Mouse (Mus musculus): ENCODE data around the gene Slc30a6.

Slc30a6 gene

DNA sequence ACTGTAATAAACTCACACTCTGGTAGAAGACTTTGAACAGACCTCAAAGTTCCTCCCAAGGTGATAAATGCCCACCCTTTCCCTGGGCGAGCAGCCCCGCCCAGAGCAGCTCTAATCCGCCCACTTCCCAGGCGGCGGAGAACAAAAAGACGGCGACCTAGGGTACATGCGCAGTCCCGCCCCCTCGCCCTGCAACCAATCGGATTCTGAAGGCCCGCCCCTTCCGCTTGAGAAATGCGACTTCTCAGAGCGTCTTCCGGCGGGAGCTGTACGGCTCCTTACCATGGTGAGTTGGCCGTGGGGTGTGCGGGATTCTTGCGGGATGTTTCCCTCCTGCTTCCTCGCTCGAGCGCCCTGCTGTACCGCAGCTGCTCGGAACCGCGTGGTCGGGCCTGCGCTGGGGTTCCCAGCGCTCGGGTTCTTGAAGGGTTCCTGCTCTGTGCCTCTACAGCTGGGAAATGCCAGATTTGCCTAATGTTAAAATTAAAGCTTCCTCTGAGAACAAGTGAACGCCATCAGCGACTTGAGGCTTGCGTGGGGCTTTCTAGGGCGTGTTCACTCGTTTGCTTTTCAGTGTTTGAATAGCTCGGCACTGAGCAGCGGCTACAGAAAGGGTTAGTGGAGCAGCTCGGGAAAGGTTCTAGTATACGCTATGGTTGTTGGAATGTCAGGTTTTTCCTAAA is at the start of gene Slc30a6:
Gene Slc30a6, plus strand, starts transcription at position 226 of the 683 bp plus-strand sequence.
- DNase-seq (ENCODE audit: low read depth, low spot score), result peak; percentile 94

DNA sequence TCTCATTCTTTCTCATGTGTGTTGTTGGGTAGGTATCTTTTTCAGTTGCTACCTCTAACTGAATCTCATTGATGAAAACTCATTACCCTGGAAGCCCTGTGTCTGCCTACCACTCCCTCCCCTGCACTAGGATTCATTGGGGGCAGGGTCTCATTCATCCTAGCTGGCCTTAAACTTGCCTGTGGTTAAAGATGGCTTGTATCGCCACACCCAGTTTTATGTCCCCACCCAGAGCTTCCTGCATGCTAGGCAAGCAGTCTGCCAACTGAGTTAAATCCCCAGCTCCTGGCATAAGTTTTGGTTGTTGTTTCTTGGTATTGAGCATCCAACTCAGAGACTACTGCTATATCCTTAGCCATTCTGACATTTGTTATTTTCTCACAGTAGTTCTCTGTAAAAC is 31.8 kb upstream of the Slc30a6 start:
- DNase-seq (ENCODE audit: low read depth, low spot score), result no peak

DNA sequence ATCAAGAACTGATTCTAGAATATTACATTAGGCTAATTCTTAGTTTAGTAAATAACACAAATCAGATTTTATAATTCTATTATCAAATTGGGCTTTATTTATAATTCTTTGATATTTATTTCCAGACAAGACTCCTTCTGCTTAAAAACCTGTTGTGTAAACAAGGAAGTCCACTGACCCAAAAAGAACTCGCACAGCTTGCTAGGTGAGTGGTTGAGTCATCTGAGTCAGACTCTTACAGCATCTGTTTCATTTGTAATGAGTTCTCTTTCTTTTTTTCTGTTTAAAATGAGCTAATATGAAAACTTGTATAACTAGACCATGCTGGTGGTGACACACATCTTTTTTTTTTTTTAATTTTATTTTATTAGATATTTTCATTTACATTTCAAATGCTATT is 18.5 kb upstream of the Slc30a6 start:
- DNase-seq (ENCODE audit: low read depth, low spot score), result no peak

DNA sequence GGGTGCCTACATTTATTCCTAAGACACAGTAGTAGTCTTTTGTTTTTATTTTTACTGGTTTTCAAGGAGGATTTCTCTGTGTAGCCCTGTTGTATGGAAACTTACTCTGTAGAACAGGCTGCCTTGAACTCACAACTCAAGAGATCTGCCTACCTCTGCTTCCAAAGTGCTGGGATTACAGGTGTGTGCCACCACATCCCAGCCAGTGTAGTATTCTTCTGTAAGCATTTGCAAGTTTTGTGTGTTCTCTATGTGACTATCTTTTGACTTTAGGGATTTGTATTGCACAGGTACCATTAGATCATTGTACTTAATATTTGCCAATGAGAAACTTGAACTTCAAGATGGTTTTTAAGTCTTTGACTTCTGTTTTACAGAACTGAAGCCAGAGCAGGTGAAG is 8.8 kb upstream of the Slc30a6 start:
- DNase-seq (ENCODE audit: low read depth, low spot score), result no peak

DNA sequence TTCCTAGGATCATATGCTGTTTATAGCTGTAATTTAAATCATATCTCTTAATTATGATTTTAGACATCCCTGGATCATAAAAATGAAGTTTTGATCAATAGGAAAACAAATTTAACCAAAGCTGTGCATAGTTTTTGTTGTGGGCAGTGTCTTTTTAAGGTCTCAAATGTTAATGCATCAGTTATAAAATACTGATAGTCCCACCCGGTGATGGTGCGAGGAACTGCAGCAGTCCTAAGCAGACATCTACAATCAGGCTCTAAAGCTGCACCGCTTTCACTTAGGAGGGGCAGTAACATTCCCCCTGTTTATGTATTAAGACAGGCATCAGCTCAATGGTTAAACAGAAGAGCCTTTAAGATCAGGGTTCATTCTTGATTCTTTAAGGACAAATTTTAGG is 5.6 kb upstream of the Slc30a6 start:
- no peak for DNase-seq (ENCODE audit: low read depth, low spot score)

DNA sequence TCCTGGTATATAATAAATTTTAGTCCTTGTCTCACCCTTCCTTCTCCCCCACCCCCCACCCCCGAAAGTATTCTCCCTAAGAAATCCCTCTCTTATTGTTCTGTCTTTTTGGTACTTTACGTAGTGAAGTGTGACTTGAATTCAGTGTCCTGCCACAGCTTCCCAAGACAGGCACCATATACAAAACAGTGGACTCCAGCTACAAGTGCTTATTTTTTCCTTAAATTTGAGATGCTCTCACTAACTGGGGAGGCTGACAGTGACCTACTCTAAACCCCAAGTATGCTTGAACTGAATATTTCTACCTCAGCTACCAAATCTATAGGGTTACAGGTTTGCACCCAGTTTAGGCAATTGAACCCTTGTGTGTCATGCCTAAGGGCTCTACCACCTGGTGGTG is 1.0 kb upstream of the Slc30a6 start:
- DNase-seq (ENCODE audit: low read depth, low spot score), result no peak

DNA sequence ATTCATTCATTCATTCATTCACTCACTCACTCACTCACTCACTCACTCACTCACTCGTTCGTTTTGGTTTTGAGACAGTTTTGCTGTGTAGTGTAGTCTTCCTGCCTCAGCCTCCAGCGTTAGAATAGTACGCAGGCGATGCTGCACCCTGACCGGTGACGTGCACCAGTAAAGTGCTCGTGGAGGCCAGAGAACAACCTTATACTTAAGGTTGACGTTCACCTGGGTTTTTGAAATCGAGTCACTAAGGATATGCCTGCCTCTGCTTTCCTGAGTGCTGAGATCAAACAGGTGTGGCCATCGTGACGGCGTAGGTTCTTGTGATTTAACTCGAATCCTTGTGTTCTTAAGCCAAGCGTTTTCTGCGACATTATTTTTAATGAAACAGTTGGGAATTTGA is 553 bp upstream of the Slc30a6 start:
- DNase-seq (ENCODE audit: low read depth, low spot score), result no peak

DNA sequence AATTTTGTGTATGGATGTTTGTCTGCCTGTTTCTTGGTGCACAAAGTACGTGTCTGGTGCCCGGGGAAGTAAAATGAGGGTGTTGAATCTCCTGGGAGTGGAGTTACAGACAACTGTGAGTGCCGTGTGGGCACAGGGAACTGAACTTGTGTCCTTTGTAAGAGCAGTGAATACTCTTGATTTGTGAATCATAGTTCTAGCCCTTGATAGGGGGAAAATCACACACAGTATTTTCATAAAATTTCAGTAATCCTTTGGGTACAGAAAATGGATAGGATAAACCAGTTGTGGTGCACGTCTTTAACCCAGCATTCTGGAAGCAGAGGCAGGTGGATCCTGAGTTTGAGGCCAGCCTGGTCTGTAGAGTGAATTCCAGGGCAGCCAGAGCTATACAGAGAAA is 1.4 kb downstream of the Slc30a6 start:
- no peak for DNase-seq (ENCODE audit: low read depth, low spot score)

DNA sequence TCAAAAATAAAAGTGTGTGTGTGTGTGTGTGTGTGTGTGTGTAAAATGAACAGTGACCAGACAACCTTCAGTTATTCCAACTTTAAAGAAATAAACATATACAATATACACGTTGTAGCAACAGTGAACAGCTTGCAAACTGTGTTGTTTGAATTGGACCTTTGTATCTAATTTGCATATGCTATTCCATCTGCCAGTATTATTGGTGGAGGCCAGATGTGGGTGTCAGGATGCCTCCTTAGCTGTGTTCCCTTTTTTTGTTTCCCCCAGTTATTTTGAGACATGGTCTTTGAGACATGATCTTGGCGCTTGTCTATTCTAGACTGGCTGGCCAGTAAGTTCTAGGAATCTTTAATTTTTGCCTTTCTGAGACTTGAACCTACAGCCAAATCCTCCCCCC is 1.8 kb downstream of the Slc30a6 start:
- no peak for DNase-seq (ENCODE audit: low read depth, low spot score)

DNA sequence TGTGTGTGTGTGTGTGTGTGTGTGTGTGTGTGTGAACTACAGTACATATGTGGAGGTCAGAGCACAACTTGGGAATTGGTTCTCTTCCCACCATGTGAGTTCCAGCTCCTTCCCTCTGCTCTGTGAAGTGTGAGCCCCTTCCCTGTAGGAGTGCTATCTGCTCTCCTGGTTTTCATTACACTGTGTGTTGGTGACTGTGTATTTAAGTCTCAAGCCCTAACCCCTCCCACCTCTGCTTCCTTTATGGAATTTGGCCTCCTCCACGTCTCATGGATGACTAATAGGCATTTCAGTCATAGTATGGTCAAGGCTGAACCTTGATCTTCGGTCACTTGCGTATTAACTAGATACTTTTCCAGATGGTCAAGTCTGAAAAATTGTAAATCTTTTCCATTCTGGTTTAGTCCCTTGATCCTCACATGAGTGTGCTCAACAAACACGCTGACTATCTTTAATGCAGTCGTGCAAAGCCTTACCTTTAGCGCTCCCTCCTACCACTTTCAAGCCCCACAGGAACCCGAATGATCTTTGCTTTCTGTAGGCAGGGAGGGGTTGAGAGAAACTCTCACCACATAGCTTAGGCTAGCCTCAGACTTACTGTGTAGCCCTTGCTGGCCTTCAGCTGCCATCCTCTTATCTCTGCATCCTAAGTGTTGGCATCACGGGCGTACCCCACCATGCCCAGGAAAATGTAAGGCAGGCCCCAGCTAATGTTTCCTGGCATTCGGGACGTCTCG is 7.2 kb downstream of the Slc30a6 start:
- DNase-seq (ENCODE audit: low read depth, low spot score), result no peak

DNA sequence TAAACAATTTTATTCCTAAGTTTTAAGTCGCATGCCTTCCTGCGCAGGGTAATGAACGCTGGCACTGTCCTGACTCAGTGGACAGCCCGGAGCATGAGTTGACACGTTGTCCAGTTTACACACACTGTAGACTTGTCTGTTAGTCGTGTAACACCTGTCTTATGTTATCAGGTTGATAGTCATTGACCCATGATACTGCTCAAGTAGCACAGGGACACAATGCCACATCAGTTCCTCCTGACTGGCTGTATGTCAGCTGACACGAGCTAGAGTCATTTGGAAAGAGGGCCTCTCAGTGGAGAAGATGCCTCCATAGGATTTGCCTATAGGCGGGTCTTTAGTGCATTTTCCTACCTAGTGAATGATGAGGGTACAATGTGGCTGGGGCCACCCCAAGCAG is 11.1 kb downstream of the Slc30a6 start:
- DNase-seq (ENCODE audit: low read depth, low spot score), result no peak

DNA sequence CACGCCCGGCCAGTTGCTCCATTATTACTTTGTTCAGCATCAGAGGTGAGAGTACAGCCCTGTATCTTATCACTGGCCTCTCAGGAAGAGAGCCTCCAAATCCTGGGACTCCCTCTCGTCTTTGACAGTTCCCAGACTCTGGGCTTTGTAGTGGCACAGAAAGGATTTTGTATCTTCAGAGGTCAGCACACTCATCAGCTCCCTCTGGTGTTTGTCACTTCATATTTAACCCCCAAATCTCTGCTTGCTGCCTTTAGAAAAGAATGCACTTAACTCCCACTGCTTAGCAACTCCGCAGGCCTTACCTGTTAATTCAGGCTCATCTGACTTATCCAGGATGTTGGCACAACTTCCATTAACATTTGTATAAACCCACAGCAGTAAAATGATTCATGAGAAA is 14.3 kb downstream of the Slc30a6 start:
- no peak for DNase-seq (ENCODE audit: low read depth, low spot score)

DNA sequence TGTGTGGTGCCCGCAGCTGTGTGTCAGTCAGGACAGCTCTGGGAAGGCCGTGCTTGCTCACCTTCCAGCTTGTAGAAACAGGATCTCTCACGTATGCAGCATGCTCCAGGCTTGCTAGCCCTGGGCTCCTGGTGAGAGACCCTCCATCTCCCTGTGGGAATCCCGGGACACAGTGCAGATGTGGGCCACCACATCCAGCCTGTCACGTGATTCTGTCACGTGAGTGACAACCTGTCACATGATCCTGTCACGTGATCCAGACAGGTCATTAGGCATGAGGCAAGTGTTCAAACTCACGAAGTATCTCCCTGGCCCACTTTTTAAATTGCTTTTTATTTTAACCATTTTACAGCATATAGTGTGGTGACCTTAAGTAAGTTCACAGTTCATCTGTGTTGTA is 17.9 kb downstream of the Slc30a6 start:
- no peak for DNase-seq (ENCODE audit: low read depth, low spot score)

DNA sequence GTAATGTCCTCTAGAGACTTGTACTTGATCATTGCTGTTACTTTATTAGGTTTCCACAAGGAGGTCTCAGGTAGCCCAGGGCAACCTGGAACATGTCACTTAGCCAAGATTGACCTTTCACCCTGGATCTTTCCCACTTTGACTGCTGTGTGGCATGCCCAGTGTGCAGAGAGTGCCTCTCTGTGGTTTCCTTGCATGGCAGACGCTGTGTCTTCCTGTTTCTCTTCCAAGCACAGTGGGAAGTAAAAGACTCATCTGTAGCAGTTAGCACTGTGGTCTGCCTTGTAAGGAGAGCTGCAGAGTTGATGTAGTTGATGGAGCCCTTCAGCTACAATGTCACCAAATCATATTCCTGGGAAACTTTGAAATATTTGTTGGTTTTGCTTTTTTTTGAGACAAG is 19.3 kb downstream of the Slc30a6 start:
- no peak for DNase-seq (ENCODE audit: low read depth, low spot score)

DNA sequence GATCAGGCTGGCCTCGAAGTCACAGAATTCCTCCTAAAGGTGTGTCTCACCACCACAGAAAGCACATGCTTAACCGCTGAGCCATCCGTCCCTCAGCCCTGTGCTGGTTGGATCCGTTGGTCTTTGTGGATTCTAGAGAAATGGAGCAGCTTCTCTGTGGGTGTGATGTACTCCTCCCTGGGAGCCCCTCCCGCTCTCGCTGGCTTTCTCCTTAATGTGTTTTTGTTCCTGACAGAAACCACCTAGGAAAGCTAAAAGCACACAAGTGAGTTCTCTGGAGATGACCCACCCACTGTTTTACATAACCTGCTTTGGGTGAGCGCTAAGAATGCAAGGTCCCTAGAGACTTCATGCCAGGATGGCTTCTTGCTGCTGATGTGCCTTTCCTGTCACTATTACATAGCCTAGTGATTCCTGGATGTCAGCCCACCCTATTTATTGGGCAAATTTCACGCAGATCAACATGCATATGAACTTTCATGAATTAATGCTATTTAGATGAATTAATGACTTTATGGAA is 21.5 kb downstream of the Slc30a6 start:
- DNase-seq (ENCODE audit: low read depth, low spot score), result no peak

DNA sequence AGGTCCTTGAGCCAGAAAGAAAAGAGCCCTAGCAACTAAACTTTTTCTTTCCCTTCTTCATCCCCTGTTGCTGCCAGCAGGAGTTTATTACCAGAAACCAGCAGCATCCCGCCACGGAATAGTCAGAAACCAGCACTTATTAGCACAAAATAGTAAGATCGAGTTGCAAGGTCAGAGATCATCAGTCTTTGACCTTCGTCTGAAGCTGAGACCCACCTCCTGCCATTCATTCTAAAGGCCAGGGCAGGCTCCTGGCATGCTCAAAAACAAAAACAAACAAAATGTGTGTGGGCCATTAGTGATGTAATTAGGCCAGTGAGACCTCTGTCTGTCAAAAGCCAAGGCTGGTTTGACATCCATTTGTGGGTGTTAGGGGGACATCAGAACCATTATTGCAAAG is 22.8 kb downstream of the Slc30a6 start:
- DNase-seq (ENCODE audit: low read depth, low spot score), result no peak

DNA sequence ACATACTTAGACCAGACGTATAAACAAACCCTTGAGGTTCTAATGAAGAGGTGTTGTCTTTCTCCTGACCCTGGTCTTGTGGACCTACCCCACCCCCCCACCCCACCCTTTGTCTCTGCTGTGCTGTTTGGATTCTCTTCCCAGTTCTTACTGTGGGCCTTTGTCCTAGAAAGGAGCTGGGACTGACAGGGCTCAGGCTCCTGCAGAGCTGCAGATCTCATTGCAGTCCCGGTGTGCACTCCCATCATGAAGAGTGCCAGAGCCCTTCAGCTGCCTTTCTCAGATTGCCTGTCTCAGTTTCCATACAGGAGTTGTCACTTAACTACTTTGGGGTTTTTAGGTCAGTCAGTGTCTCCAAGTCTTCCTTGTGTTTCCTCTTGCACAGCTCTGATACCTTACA is 25.2 kb downstream of the Slc30a6 start:
- no peak for DNase-seq (ENCODE audit: low read depth, low spot score)

DNA sequence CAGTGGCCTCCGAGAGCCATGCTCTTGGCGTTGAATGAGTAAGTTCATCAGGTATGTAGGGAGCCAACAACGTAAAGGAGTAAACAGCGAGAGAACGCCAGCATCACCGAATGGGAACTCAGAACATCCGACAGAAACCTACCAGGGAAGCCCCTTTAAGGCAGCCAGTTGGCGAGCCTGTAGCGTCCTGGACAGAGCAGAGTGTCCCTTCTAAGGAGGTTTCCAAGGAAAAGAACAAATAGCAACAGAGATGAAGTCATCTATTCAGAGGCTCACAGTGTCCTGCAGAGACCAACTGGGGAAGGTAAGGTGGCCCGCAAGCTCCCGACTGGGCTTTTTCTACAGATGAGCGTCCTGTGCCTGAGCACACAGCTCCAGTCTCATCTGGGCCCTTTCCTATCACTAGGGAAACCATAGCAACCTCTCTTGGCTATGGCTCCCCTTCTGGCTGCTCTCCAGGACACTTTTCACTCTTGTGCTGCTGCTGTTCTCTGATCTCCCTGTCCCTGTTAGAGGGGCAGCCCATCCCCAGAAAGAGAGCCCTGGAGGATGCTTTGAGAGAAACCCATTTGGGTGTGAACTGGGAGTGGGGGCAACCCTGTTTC is 29.1 kb downstream of the Slc30a6 start:
- no peak for DNase-seq (ENCODE audit: low read depth, low spot score)

DNA sequence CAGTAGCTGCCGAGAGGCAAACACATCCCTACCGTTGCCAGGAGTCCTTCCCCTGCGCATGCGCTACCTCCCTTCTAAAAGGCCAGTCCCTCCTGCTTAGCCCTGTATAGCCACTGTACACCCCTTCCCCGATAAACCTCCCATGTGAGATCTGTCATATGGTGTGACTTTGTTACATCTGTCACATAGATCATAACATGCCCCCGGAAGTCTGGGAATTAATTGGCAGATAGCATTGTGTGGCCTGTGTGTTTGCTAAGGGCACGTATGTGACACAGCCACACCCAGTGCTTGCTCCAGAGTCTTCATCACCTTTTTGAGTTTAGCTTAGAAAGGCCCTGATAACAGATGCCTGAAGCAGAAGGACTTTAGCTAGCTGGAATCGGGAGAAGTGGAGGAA is 34.7 kb downstream of the Slc30a6 start:
- DNase-seq (ENCODE audit: low read depth, low spot score), result no peak

DNA sequence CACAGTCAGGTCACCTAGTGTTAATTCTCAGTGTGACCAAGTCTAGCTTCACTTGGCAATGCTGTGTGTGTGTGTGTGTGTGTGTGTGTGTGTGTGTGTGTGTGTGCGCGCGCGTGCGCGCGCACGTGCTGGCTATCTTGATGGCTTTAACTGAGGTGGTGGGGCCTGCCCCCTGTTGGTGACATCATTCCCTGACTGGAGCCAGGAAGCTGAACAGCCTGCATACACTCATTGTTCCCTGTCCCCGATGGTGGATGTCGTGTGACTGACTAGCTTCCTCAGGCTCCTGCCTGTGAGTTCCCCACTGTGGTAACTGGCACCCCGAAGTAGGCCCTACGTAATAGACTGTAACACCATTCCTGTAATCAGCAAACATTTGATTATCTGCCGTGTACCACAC is 36.1 kb downstream of the Slc30a6 start:
- no peak for DNase-seq (ENCODE audit: low read depth, low spot score)

DNA sequence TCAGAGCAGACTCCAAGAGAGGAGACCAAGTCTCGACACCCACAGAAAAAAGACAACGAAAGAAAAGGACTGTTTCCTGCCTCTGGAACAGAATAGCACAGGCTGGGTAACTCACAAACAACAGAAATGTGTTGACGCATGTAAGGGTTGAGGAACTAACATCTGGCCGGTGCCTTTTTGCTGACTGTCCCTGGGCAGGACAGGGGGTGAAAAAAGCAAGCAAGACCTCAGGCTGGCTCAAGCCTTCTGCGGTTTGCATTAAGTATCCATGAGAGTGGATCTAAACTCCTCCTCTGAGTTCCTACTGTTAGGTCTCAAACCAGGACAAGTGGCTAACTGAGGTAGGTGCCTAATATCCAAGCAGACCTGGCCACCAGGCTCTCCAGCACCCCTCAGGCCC is 37.2 kb downstream of the Slc30a6 start:
- no peak for DNase-seq (ENCODE audit: low read depth, low spot score)

DNA sequence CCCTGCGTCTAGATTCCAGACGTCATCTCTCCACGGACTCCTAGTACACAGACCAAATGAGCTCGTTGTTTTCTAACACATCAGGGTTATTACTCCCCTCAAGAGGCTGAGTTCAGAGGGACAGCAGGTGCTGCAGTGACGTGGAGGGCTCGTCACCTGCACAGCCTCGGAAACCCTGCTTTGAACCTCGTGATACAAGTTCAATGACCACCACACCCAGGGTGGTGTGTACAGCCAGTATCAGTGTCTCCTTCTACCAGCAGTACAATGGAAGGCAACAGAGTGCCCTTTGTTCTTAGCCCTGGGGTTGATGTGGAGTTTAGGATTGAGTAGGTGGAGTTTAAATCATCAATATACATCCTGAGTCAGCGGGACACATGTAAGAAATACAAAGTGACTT is 42.4 kb downstream of the Slc30a6 start:
- DNase-seq (ENCODE audit: low read depth, low spot score), result no peak

DNA sequence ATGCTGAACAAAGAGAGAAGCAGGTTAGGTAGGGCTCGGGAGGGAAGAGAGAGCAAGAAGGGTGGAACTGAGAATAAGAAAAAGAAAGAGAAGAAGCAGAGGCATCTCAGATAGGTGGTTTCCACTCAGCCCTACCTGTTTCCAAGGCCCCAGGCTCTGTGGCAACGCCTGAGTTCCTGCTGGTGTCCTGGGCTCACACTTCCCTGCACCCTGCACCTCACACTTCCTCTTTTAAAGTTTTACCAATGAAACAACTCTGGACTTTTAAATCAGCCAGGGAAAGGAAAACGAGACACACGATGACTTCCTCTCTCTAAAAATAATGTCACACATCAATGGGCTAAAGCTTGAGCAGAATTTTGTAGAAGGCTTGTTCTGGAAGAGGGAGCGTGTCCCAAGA is 45.1 kb downstream of the Slc30a6 start:
- no peak for DNase-seq (ENCODE audit: low read depth, low spot score)

Measured in embryo, embryonic 11.5 days (tissue).